Mouse (Mus musculus): ENCODE measurements around the gene Trip4. TPM values are rescaled to one million over a fixed set of nuclear protein-coding genes. Genes with fewer than 3 reads are reported as not detected.

Gene Trip4
- polyA plus RNA-seq, 1 experiment, result 12.8 TPM

- Histone ChIP-seq H3K4me1 (ENCODE audit: control insufficient read depth, insufficient read depth, low read length) (no peaks in the 10 kb centered on the region), H3K4me3 (replicated peaks; ENCODE audit: control insufficient read depth, low read depth, low read length) (no peak overlapping the region), H3K27ac (ENCODE audit: control insufficient read depth, insufficient read depth, low read depth, low read length, poor library complexity) (no peak overlapping the region)
- WGBS, result 77% methylated on average over 5 of the region's 5 CpGs
- TF ChIP-seq CTCF (IDR thresholded peaks at IDR 0.05; ENCODE audit: control insufficient read depth, insufficient read depth, low read length) (no peak), POLR2A (IDR thresholded peaks at IDR 0.05; ENCODE audit: borderline replicate concordance, control insufficient read depth, low read depth, low read length) (no peak)
These were observed 101.3 kb downstream of the Trip4 start for GRCm38 (mm10) chr9:65807251-65807650.

GRCm38 (mm10) chr9:65799770-65800169 is 108.8 kb downstream of the Trip4 start:
- no peak for TF ChIP-seq POLR2A (IDR thresholded peaks at IDR 0.05; ENCODE audit: borderline replicate concordance, control insufficient read depth, low read depth, low read length)
- TF ChIP-seq CTCF (IDR thresholded peaks at IDR 0.05; ENCODE audit: control insufficient read depth, insufficient read depth, low read length), result no peak
- H3K27ac ChIP-seq (ENCODE audit: control insufficient read depth, insufficient read depth, low read depth, low read length, poor library complexity), result no peak overlapping the region
- no peaks in the 10 kb centered on the region for H3K4me1 ChIP-seq (ENCODE audit: control insufficient read depth, insufficient read depth, low read length)
- 80% methylated on average over 4 of the region's 4 CpGs for WGBS
- H3K4me3 ChIP-seq (replicated peaks; ENCODE audit: control insufficient read depth, low read depth, low read length), result no peak overlapping the region

GRCm38 (mm10) chr9:65795651-65796050 is 112.9 kb downstream of the Trip4 start:
- H3K4me3 ChIP-seq (replicated peaks; ENCODE audit: control insufficient read depth, low read depth, low read length), result no peak overlapping the region
- no peak for TF ChIP-seq POLR2A (IDR thresholded peaks at IDR 0.05; ENCODE audit: borderline replicate concordance, control insufficient read depth, low read depth, low read length)
- TF ChIP-seq CTCF (IDR thresholded peaks at IDR 0.05; ENCODE audit: control insufficient read depth, insufficient read depth, low read length), result no peak
- H3K4me1 ChIP-seq (ENCODE audit: control insufficient read depth, insufficient read depth, low read length), result no peaks in the 10 kb centered on the region; the same call in none of the 2 replicates
- 72% methylated on average over 2 of the region's 2 CpGs for WGBS
- no peak overlapping the region for H3K27ac ChIP-seq (ENCODE audit: control insufficient read depth, insufficient read depth, low read depth, low read length, poor library complexity)

- TF ChIP-seq CTCF (IDR thresholded peaks at IDR 0.05; ENCODE audit: control insufficient read depth, insufficient read depth, low read length) (no peak), POLR2A (IDR thresholded peaks at IDR 0.05; ENCODE audit: borderline replicate concordance, control insufficient read depth, low read depth, low read length) (no peak)
These were observed 114.3 kb downstream of the Trip4 start for GRCm38 (mm10) chr9:65794313-65794712.

GRCm38 (mm10) chr9:65793506-65793905 is 115.1 kb downstream of the Trip4 start:
- H3K4me1 ChIP-seq (ENCODE audit: control insufficient read depth, insufficient read depth, low read length), result no peaks in the 10 kb centered on the region; the same call in none of the 2 replicates

More at GRCm38 (mm10) chr9:65794313-65794712, 114.3 kb downstream of the Trip4 start:
- no peak overlapping the region for H3K4me3 ChIP-seq (replicated peaks; ENCODE audit: control insufficient read depth, low read depth, low read length)
- 87% methylated on average over 7 of the region's 7 CpGs for WGBS
- H3K4me1 ChIP-seq (ENCODE audit: control insufficient read depth, insufficient read depth, low read length), result no peaks in the 10 kb centered on the region; the same call in none of the 2 replicates
- no peak overlapping the region for H3K27ac ChIP-seq (ENCODE audit: control insufficient read depth, insufficient read depth, low read depth, low read length, poor library complexity)

GRCm38 (mm10) chr9:65793086-65793485 is 115.5 kb downstream of the Trip4 start:
- WGBS, result 80% methylated on average over 3 of the region's 3 CpGs
- Histone ChIP-seq H3K27ac (ENCODE audit: control insufficient read depth, insufficient read depth, low read depth, low read length, poor library complexity) (no peak overlapping the region), H3K4me3 (replicated peaks; ENCODE audit: control insufficient read depth, low read depth, low read length) (no peak overlapping the region), H3K4me1 (ENCODE audit: control insufficient read depth, insufficient read depth, low read length) (peaks cover 1% of the 10 kb centered on the region)
- no peak for TF ChIP-seq POLR2A (IDR thresholded peaks at IDR 0.05; ENCODE audit: borderline replicate concordance, control insufficient read depth, low read depth, low read length)
- no peak for TF ChIP-seq CTCF (IDR thresholded peaks at IDR 0.05; ENCODE audit: control insufficient read depth, insufficient read depth, low read length)

More at GRCm38 (mm10) chr9:65793506-65793905, 115.1 kb downstream of the Trip4 start:
- TF ChIP-seq POLR2A (IDR thresholded peaks at IDR 0.05; ENCODE audit: borderline replicate concordance, control insufficient read depth, low read depth, low read length) (no peak), CTCF (IDR thresholded peaks at IDR 0.05; ENCODE audit: control insufficient read depth, insufficient read depth, low read length) (no peak)
- Histone ChIP-seq H3K4me3 (replicated peaks; ENCODE audit: control insufficient read depth, low read depth, low read length) (no peak overlapping the region), H3K27ac (ENCODE audit: control insufficient read depth, insufficient read depth, low read depth, low read length, poor library complexity) (no peak overlapping the region)
- WGBS, result 90% methylated on average over 3 of the region's 3 CpGs

- Histone ChIP-seq H3K4me1 (ENCODE audit: control insufficient read depth, insufficient read depth, low read length) (peaks cover 1% of the 10 kb centered on the region), H3K27ac (ENCODE audit: control insufficient read depth, insufficient read depth, low read depth, low read length, poor library complexity) (no peak overlapping the region), H3K4me3 (replicated peaks; ENCODE audit: control insufficient read depth, low read depth, low read length) (no peak overlapping the region)
- no peak for TF ChIP-seq POLR2A (IDR thresholded peaks at IDR 0.05; ENCODE audit: borderline replicate concordance, control insufficient read depth, low read depth, low read length)
- TF ChIP-seq CTCF (IDR thresholded peaks at IDR 0.05; ENCODE audit: control insufficient read depth, insufficient read depth, low read length), result no peak
These were observed 116.7 kb downstream of the Trip4 start for GRCm38 (mm10) chr9:65791846-65792245.

GRCm38 (mm10) chr9:65791106-65791505 is 117.5 kb downstream of the Trip4 start:
- WGBS, result 88% methylated on average over 4 of the region's 4 CpGs

GRCm38 (mm10) chr9:65789788-65790187 is 118.8 kb downstream of the Trip4 start:
- peaks cover 1% of the 10 kb centered on the region for H3K4me1 ChIP-seq (ENCODE audit: control insufficient read depth, insufficient read depth, low read length)
- TF ChIP-seq POLR2A (IDR thresholded peaks at IDR 0.05; ENCODE audit: borderline replicate concordance, control insufficient read depth, low read depth, low read length) (no peak), CTCF (IDR thresholded peaks at IDR 0.05; ENCODE audit: control insufficient read depth, insufficient read depth, low read length) (no peak)
- no peak overlapping the region for H3K4me3 ChIP-seq (replicated peaks; ENCODE audit: control insufficient read depth, low read depth, low read length)
- 86% methylated on average over 3 of the region's 3 CpGs for WGBS
- no peak overlapping the region for H3K27ac ChIP-seq (ENCODE audit: control insufficient read depth, insufficient read depth, low read depth, low read length, poor library complexity)

More at GRCm38 (mm10) chr9:65791106-65791505, 117.5 kb downstream of the Trip4 start:
- H3K4me3 ChIP-seq (replicated peaks; ENCODE audit: control insufficient read depth, low read depth, low read length), result no peak overlapping the region
- TF ChIP-seq POLR2A (IDR thresholded peaks at IDR 0.05; ENCODE audit: borderline replicate concordance, control insufficient read depth, low read depth, low read length) (no peak), CTCF (IDR thresholded peaks at IDR 0.05; ENCODE audit: control insufficient read depth, insufficient read depth, low read length) (no peak)
- H3K4me1 ChIP-seq (ENCODE audit: control insufficient read depth, insufficient read depth, low read length), result peaks cover 1% of the 10 kb centered on the region
- no peak overlapping the region for H3K27ac ChIP-seq (ENCODE audit: control insufficient read depth, insufficient read depth, low read depth, low read length, poor library complexity)
